11 mouse cellular contexts compared by ENCODE assay signal in genomic region chr13:101524223-101524622, GRCm38 (mm10).
DNase-seq lines count a peak whose midpoint lies in the region; ATAC-seq lines count a peak whose summit lies in the region.
"Had no signal": no experiment of that assay in that cellular context is flagged by ENCODE, and none has a peak within 500 bp of the region (broad histone marks: within the 10 kb centered on the region; RNA-seq: fewer than 3 reads in every experiment).

No protein-coding gene starts in this region.

- DNase-seq in cerebellum, postnatal 10 days: peak; percentile 70 to 77
- DNase-seq in cerebellum, adult 9-11 months: no peak
- peak; percentile 27 to 28 for DNase-seq in lung, adult 18-20 months
- no peak for DNase-seq in lung, postnatal 14 days
- peak; percentile 81 for DNase-seq in adrenal gland, postnatal 10 days
- no peak for DNase-seq in right cerebral cortex, postnatal 25 days
- DNase-seq: B cell, adult 2 months; heart, postnatal 4 days; thymus, postnatal 4 days had no signal

- 0 out of 2 replicates have a peak, but pooled peaks have one; percentile 15 for ATAC-seq in megakaryocyte, adult 5-6 weeks (ENCODE audit: poor library complexity, severe bottlenecking)
- no peak for ATAC-seq in megakaryocyte-erythroid progenitor cell, adult 5-6 weeks (replicated peaks; ENCODE audit: low FRiP score, low TSS enrichment, poor library complexity, severe bottlenecking)

Comparison
In these comparisons a context has a peak if more than half of its experiments do, and no peak if none do; other contexts are left out.
1. DNase-seq: peak in cerebellum, postnatal 10 days (2 of 2), lung, adult 18-20 months (2 of 2) and adrenal gland, postnatal 10 days (single experiment); none in cerebellum, adult 9-11 months (single experiment), lung, postnatal 14 days (single experiment) and right cerebral cortex, postnatal 25 days (single experiment).